In the genomic region with DNA sequence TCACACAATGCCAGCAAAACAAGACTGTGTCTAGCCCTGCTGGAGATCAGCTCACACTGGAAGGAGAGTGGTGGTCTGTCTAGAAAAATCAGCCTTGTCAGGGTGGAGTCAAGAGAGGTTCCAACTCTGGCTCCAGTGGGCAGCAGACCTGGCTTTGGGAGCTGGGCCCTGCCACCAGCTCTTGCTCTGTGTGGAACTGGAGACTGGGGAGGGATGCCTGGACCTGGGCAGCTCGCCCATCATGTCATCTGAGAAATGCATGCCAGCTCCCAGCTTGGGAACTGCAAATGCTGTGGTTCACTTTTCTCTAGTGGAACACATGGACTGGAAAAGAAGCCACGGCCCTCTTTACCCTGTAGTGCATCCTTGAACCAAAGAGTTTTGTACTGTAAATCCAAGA, we compare ENCODE assay signal across 12 mouse cellular contexts. TPM values are rescaled to one million over a fixed set of nuclear protein-coding genes. Genes with fewer than 3 reads are reported as not detected.
DNase-seq lines count a peak whose midpoint lies in the region; ATAC-seq and TF ChIP-seq lines count a peak whose summit lies in the region.
"Had no signal": no experiment of that assay in that cellular context is flagged by ENCODE, and none has a peak within 500 bp of the region (broad histone marks: within the 10 kb centered on the region; RNA-seq: fewer than 3 reads in every experiment).

No protein-coding gene starts in this region.

- 72% methylated on average over 2 of the region's 2 CpGs for WGBS in lung, adult 2 months

- peaks cover 3% of the 10 kb centered on the region for H3K4me1 ChIP-seq in lung, adult 2 months (ENCODE audit: control insufficient read depth, insufficient read depth, low read length)
- H3K4me1 ChIP-seq: heart, embryonic 15.5 days had no signal

- ATAC-seq in frontal cortex, adult (ENCODE audit: low TSS enrichment): no peak

- intact Hi-C loops in left cerebral cortex, postnatal 4 days (cut with DNase I): no loop called here

- DNase-seq in adrenal gland, postnatal 14 days: peak; percentile 33
- DNase-seq in adrenal gland, postnatal 4 days (ENCODE audit: low spot score in 2 of 2): no peak
- DNase-seq in left cerebral cortex, postnatal 4 days: peak; percentile 53
- DNase-seq in left cerebral cortex, adult 9 months (ENCODE audit: low spot score in 2 of 2): no peak
- peak; percentile 73 for DNase-seq in cerebellum, adult 9-10 months
- DNase-seq in gastrocnemius, postnatal 25 days: peak; percentile 62
- DNase-seq in lung, adult 2 months: no peak
- DNase-seq: kidney, adult 11 months had no signal

- H3K4me3 ChIP-seq in lung, adult 2 months (replicated peaks; ENCODE audit: extremely low read depth, low read depth, low read length): no peak overlapping the region
- H3K4me3 ChIP-seq: heart, embryonic 15.5 days; limb, embryonic 10.5 days had no signal

- no peak for TF ChIP-seq POLR2A in lung, adult 2 months (IDR thresholded peaks at IDR 0.05; ENCODE audit: borderline replicate concordance, extremely low read depth, low read depth, low read length)

- TF ChIP-seq CTCF in lung, adult 2 months (IDR thresholded peaks at IDR 0.05; ENCODE audit: insufficient read depth, low read length): no peak

RNA-seq across cellular contexts. Expression of gene Fbln5, which starts 8.3 kb away (rescaled TPM):
- 57.7 and 60.3 TPM in 2 replicates for total RNA-seq in adrenal gland, postnatal 14 days (2021)
- 10 to 100 TPM; 78.4 to 96.9 TPM for total RNA-seq in adrenal gland, postnatal 4 days (2021)
- total RNA-seq in left cerebral cortex, postnatal 4 days (2021): 1 to 10 TPM; 9.2 TPM
- total RNA-seq in gastrocnemius, postnatal 25 days (2021): 10 to 100 TPM; 17.7 to 18.9 TPM
- 126 and 133 TPM in 2 replicates for polyA plus RNA-seq in lung, adult 2 months (2012; rRNA removed)
- total RNA-seq: megakaryocyte-erythroid progenitor cell, adult 5-6 weeks had no signal

Comparison
In these comparisons a context has a peak if more than half of its experiments do, and no peak if none do; other contexts are left out.
1. DNase-seq: peak in adrenal gland, postnatal 14 days (single experiment), left cerebral cortex, postnatal 4 days (single experiment), cerebellum, adult 9-10 months (single experiment) and gastrocnemius, postnatal 25 days (single experiment); none in adrenal gland, postnatal 4 days (0 of 2), left cerebral cortex, adult 9 months (0 of 2) and lung, adult 2 months (single experiment).